Mouse (Mus musculus): ENCODE measurements around the gene Prokr1. TPM values are rescaled to one million over a fixed set of nuclear protein-coding genes. Genes with fewer than 3 reads are reported as not detected.

The Prokr1 gene
- polyA plus RNA-seq, 1 experiment from 2014 or later, result 3.2 TPM

DNA sequence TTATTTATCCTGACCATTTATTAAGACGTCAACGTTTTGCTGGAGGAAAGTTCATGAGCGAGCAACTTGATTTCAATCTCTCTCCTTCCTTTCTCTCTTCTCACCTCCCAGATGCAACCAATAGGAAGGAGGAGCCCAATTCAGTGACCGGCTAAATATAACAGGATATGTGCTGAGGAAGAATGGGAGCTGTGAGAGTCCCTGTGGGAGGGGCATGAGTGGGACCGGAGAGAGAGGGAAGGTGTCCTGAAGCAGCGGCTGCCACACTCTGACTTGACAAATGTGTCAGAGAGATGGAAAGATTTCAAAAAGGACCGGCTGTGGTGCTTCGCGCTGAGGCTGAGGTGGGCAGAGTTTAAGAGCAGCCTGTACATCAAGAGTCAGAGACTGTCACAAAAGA, 54.9 kb downstream of the Prokr1 start:
- Histone ChIP-seq H3K36me3 (no peaks in the 10 kb centered on the region), H3K4me1 (peaks cover 8% of the 10 kb centered on the region)
- WGBS, result 70% methylated on average over 9 of the region's 9 CpGs

DNA sequence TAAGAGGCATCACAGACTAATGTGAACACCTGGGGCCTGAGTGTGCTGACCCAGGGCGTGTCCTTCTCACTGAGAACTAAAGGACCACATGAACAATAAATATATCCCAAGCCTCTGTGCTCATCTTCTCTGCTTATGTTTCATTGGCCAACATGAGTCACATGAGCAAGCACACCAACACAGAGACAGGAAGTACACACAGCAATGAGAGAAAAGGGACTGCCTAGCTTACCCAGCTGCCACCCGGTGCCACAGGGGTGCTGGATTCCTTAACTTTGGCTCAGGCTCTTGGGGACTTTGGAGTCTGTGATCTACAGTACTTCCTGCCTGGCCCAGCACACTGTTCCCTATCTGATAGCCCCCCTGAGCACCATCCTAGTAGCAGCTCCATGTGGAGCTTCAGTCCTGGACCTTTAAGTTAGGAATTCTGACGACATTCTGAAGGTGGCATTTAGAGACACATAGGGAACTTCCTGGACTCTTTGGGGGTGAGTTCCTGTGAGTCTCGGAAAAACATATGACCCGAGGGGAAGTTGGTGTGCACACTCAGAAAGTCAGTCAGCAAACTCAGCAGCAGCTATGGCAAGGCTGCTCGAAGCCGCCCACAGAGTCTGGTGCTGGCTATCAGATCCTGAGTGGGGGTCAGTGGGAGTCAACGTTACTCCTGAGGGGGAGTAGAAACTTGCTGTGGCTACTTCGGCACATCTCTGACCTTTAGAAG, 55.5 kb downstream of the Prokr1 start:
- Histone ChIP-seq H3K4me1 (peaks cover 8% of the 10 kb centered on the region), H3K36me3 (no peaks in the 10 kb centered on the region), H3K4me3 (no peak overlapping the region), H3K9ac (replicated peaks) (no peak overlapping the region), H3K9me3 (no peaks in the 10 kb centered on the region), H3K4me2 (replicated peaks) (no peak overlapping the region), H3K27ac (replicated peaks) (no peak overlapping the region), H3K27me3 (no peaks in the 10 kb centered on the region)
- ATAC-seq (replicated peaks), result no peak
- WGBS, result 86% methylated on average over 9 of the region's 9 CpGs

More for the DNA sequence above, 54.9 kb downstream of the Prokr1 start:
- H3K4me3 ChIP-seq, result no peak overlapping the region
- H3K9me3 ChIP-seq, result no peaks in the 10 kb centered on the region
- no peak overlapping the region for H3K4me2 ChIP-seq (replicated peaks)
- ATAC-seq (replicated peaks), result no peak
- no peaks in the 10 kb centered on the region for H3K27me3 ChIP-seq
- no peak overlapping the region for H3K27ac ChIP-seq (replicated peaks)
- no peak overlapping the region for H3K9ac ChIP-seq (replicated peaks)

DNA sequence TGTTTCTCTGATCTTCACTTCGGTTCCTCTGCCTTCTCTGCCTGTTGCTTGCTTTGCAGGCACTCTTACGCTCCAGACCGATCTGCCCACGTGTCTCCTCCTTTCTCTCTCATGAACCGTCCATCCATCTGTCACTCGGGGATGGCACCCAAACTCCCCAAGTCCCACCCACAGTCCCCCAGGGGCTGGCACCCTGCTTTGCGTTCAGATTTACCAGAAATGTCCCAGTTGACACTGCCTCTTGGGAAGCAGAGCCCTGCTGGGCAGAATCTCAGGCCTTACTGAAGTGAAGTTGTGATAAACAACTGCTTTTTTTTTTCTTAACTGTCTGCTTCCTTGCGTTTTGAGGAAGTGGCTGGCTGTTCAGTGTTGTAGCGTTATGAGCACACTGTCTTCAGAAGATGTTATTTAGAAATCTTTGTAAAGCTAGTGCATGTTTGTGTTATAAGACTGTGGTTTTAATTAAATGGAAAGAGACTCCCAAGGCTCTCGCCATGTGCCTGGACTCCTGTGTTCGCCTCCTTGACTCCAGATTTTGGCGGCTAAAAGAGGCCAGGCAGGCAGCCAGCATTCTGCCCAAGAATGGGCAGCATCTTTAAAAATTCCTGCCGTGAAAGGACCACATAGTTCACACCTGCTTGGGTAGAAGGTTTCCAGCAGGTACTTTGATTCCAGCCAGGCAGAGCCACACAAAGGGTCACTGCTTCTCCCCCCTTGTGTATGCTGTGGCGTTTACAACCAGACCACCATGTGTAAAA, 57.4 kb downstream of the Prokr1 start, which contains the start of gene Arhgap25:
TSS of gene Arhgap25 (minus strand) at position 307 of the 758 bp plus-strand sequence.
- Histone ChIP-seq H3K9ac (replicated peaks) (no peak within 1 kb of the TSS), H3K27ac (replicated peaks) (no peak within 1 kb of the TSS), H3K36me3 (no peaks in the 10 kb centered on the region), H3K4me2 (replicated peaks) (no peak within 1 kb of the TSS), H3K4me3 (no peak within 1 kb of the TSS), H3K4me1 (peaks cover 8% of the 10 kb centered on the region), H3K27me3 (no peaks in the 10 kb centered on the region), H3K9me3 (no peaks in the 10 kb centered on the region)
- 60% methylated on average over 14 of the region's 14 CpGs for WGBS
- ATAC-seq (replicated peaks), result no peak

DNA sequence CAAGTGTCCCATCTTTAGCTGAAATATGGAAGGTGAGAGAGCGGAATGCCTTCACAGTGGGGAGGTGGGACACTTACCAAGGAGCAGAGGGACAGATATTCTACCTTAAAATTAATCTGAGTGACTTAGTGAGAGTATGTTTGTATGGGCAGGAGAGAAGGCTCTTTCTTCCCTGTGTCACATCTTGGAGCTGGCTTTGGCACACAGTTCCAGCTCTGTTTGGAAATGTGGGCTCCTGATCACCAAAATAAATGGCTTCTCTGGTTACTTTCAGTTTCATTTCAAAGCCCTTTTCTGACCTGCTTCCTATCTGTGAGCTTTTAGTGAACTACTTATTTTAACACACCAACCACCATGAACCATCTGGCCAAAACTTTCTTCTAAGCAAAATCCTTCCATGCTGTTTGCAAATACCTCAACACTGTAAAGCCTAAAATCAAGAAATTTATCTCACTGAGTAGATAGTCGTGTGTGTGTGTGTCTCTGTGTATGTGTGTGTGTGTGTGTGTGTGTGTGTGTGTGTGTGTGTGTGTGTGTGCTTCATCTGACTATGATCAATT, 59.0 kb downstream of the Prokr1 start:
- no peaks in the 10 kb centered on the region for H3K36me3 ChIP-seq
- no peaks in the 10 kb centered on the region for H3K27me3 ChIP-seq
- H3K4me1 ChIP-seq, result peaks cover 8% of the 10 kb centered on the region
- ATAC-seq (replicated peaks), result no peak
- H3K4me2 ChIP-seq (replicated peaks), result no peak overlapping the region
- no peak overlapping the region for H3K27ac ChIP-seq (replicated peaks)
- no peak overlapping the region for H3K9ac ChIP-seq (replicated peaks)
- no peaks in the 10 kb centered on the region for H3K9me3 ChIP-seq
- no peak overlapping the region for H3K4me3 ChIP-seq
- 96% methylated on average over 2 of the region's 2 CpGs for WGBS

DNA sequence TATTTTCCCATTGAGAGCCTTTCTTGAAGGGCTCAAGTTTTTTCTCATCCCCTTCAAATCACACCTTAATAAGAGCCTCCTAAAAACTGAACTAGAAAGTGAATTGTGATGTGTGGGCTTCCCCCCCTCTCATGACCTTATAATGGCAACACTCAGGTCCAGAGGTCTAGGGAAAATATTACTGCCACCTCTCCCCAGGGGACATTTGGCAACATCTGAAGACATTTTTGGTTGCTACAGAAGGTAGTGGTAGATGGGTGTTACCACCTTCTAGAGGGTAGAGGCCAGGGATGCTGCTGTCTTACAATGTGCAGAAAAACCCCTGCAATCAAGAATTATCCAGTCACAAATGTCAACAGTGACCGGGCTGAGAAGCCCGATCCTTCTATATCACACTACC, 60.2 kb downstream of the Prokr1 start:
- peaks cover 8% of the 10 kb centered on the region for H3K4me1 ChIP-seq
- 84% methylated on average over 2 of the region's 2 CpGs for WGBS
- H3K9ac ChIP-seq (replicated peaks), result no peak overlapping the region
- H3K36me3 ChIP-seq, result no peaks in the 10 kb centered on the region
- no peaks in the 10 kb centered on the region for H3K9me3 ChIP-seq
- no peak for ATAC-seq (replicated peaks)
- H3K27me3 ChIP-seq, result no peaks in the 10 kb centered on the region
- no peak overlapping the region for H3K4me3 ChIP-seq
- no peak overlapping the region for H3K4me2 ChIP-seq (replicated peaks)
- no peak overlapping the region for H3K27ac ChIP-seq (replicated peaks)

Other genes starting within 250 kb of the Prokr1 start
- gene Gkn1, start 239.8 kb downstream of the Prokr1 start, polyA plus RNA-seq (2015; fragmentation: Nextera tagmentation; extraction: Ambion mirVana), result not detected in 2 replicates
- not detected in 2 replicates for gene Gkn2, start 217.4 kb downstream of the Prokr1 start, polyA plus RNA-seq (2015; fragmentation: Nextera tagmentation; extraction: Ambion mirVana)
- 0.27 TPM in 1 of 2 replicates, not detected in the other for gene Gkn3, start 201.8 kb downstream of the Prokr1 start, polyA plus RNA-seq (2015; fragmentation: Nextera tagmentation; extraction: Ambion mirVana)
- gene Bmp10, start 161.7 kb downstream of the Prokr1 start, polyA plus RNA-seq (2015; fragmentation: Nextera tagmentation; extraction: Ambion mirVana), result not detected in 2 replicates
- gene Arhgap25, start 57.5 kb downstream of the Prokr1 start, polyA plus RNA-seq (2015; fragmentation: Nextera tagmentation; extraction: Ambion mirVana), result 1.5 and 1.8 TPM in 2 replicates
- gene Aplf, start 81.5 kb upstream of the Prokr1 start, polyA plus RNA-seq (2015; fragmentation: Nextera tagmentation; extraction: Ambion mirVana), result 12.9 and 13.9 TPM in 2 replicates
- gene Efcc1, start 140.1 kb upstream of the Prokr1 start, polyA plus RNA-seq (2015; fragmentation: Nextera tagmentation; extraction: Ambion mirVana), result 2.0 TPM in 2 replicates
- 0.46 and 0.65 TPM in 2 replicates for gene Gp9, start 187.3 kb upstream of the Prokr1 start, polyA plus RNA-seq (2015; fragmentation: Nextera tagmentation; extraction: Ambion mirVana)
- 6.9 and 8.0 TPM in 2 replicates for gene Rab43, start 221.4 kb upstream of the Prokr1 start, polyA plus RNA-seq (2015; fragmentation: Nextera tagmentation; extraction: Ambion mirVana)
- gene Gm45140, start 245.1 kb upstream of the Prokr1 start, polyA plus RNA-seq (2015; fragmentation: Nextera tagmentation; extraction: Ambion mirVana), result 3.6 and 3.7 TPM in 2 replicates
- 37.8 and 38.7 TPM in 2 replicates for gene Isy1, start 248.1 kb upstream of the Prokr1 start, polyA plus RNA-seq (2015; fragmentation: Nextera tagmentation; extraction: Ambion mirVana)

Measured in forebrain, embryonic 15.5 days (tissue).